Mouse (Mus musculus) fat pad, adult 2 months (tissue): ENCODE measurements around the gene Wbp1l.

ENCODE experiments used
- DNase-seq: peaks from one replicate; pipeline ENCODE4 v3.0.0-alpha.2; 2011; ENCODE audit warnings: low read depth, low spot score; ENCODE audit errors: extremely low read depth

Gene Wbp1l

GRCm38 (mm10) chr19:46625519-46625918, 26.6 kb downstream of the Wbp1l start:
- no peak for DNase-seq

- no peak for DNase-seq
Observed at GRCm38 (mm10) chr19:46628403-46628802, 29.5 kb downstream of the Wbp1l start.

GRCm38 (mm10) chr19:46629807-46630206, 30.9 kb downstream of the Wbp1l start:
- no peak for DNase-seq

GRCm38 (mm10) chr19:46631637-46632036, 32.8 kb downstream of the Wbp1l start:
- no peak for DNase-seq

GRCm38 (mm10) chr19:46635766-46636165, 36.9 kb downstream of the Wbp1l start:
- DNase-seq, result no peak

- DNase-seq, result no peak
Observed at GRCm38 (mm10) chr19:46637598-46637997, 38.7 kb downstream of the Wbp1l start.

GRCm38 (mm10) chr19:46639053-46639452, 40.2 kb downstream of the Wbp1l start:
- no peak for DNase-seq

GRCm38 (mm10) chr19:46639496-46639895, 40.6 kb downstream of the Wbp1l start:
- DNase-seq, result no peak

- DNase-seq, result no peak
Observed at GRCm38 (mm10) chr19:46640780-46641179, 41.9 kb downstream of the Wbp1l start.

- DNase-seq, result no peak
Observed at GRCm38 (mm10) chr19:46641420-46642085, 42.7 kb downstream of the Wbp1l start.

GRCm38 (mm10) chr19:46642136-46642753, 43.4 kb downstream of the Wbp1l start:
- peak; percentile 69 for DNase-seq

GRCm38 (mm10) chr19:46643236-46643635, 44.4 kb downstream of the Wbp1l start:
- no peak for DNase-seq

GRCm38 (mm10) chr19:46644343-46644792, 45.5 kb downstream of the Wbp1l start:
- DNase-seq, result no peak

- no peak for DNase-seq
Observed at GRCm38 (mm10) chr19:46644793-46645602, 46.1 kb downstream of the Wbp1l start.

- peak; percentile 82 for DNase-seq
Observed at GRCm38 (mm10) chr19:46646041-46646481, 47.2 kb downstream of the Wbp1l start.

GRCm38 (mm10) chr19:46647254-46647653, 48.4 kb downstream of the Wbp1l start:
- no peak for DNase-seq

- DNase-seq, result no peak
Observed at GRCm38 (mm10) chr19:46647850-46648249, 49.0 kb downstream of the Wbp1l start.

- no peak for DNase-seq
Observed at GRCm38 (mm10) chr19:46648565-46648964, 49.7 kb downstream of the Wbp1l start.

- no peak for DNase-seq
Observed at GRCm38 (mm10) chr19:46653188-46653587, 54.3 kb downstream of the Wbp1l start.

GRCm38 (mm10) chr19:46653616-46654235, 54.8 kb downstream of the Wbp1l start:
- DNase-seq, result no peak

- DNase-seq, result no peak
Observed at GRCm38 (mm10) chr19:46655626-46656025, 56.7 kb downstream of the Wbp1l start.
